Mouse (Mus musculus): ENCODE measurements around the gene Gphb5.
A peak's percentile ranks its signal among the peaks of the same experiment; 100 is the strongest.

The Gphb5 gene

DNA sequence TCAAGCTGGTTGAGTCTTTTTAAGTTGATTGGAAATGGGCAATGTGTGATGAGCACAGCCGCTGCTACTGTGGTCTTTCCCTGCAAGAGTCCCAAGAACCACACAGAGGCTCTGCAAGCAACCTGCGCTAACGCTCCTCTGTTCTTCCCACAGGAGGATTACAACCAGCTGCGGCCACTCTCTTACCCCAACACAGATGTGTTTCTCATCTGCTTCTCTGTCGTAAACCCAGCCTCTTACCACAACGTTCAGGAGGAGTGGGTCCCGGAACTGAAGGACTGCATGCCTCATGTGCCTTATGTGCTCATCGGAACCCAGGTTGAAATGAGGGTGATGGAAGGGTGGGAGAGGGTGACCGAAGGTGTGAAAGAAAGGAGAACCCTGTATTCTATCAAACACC lies 25.1 kb downstream of the Gphb5 start:
- no peak for DNase-seq (ENCODE audit: low read depth)

DNA sequence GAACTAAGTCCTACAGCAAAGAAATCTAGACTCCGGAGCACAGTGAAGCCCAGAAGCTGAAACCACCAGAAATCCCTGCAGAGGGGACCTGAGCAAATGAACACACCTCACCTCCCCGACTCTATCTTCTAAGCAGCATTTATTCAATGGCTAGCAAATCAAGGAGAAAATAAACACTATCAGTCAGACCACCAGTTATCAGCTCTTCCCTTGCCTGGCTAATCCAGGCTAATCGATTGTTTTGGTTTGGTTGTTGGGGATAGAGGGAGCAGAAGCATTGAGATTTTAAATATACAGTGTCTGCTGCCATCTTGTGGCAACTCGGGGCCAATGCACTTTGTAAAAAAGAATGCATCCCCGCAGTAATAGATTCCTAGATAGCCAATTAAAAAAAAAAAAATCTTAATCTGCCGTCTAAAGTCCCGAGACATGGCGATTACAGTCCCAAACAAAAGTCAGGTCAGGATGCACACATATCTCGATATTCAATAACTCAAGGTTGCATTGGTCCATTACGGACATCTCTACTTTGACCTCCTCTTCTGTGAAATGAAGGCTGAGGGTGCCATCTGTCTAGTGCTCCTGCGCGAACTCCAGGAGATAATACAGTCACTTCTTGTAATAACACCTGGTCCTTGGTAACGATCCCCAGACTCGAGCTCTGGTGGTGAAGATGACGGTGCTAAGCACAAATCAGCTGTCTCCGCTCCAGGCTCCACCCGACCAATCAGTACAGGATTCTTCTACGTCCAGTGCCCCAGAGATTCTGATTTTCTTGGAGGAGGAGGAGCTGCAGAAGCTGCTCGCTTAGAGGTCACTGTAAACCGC lies 27.1 kb downstream of the Gphb5 start:
- DNase-seq (ENCODE audit: low read depth), result no peak

DNA sequence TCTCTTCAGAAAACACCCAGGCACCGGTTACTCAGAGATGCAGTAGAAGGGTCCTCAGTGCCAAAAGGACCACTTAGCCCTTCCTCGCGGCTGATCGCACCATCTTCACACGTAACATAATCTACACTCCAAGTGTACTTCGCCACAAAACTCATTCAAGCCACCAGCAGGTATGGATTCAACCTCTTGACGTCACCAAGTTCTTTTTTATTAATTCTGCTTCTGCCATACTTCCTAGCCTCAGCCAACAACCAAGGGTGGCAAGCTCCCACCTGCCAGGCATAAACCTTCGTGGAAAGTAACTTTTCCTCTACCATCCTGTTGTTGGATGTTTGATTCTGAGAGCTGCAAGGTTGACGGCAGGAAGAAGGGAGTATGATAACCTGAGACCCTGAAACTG lies 28.1 kb downstream of the Gphb5 start:
- DNase-seq (ENCODE audit: low read depth), result no peak

DNA sequence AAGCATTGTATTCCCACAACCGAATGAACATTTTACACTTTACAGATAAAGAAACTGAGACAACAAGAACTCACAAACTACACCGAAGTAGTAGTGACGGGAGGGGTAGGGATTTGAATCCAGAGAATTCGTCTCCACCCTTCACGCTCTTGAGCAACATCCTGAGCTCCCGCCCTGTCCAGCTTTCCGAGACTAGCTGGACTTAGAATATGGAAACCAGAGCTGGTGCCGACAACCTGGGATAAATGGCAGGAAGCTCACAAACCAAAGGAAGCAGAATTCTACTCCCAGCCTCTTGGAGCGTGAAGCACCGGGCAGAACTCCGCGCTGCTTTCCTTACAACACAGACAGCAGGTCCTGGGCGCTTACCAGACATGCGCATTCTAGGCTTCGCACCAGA lies 28.7 kb downstream of the Gphb5 start:
- no peak for DNase-seq (ENCODE audit: low read depth)

- DNase-seq (ENCODE audit: low read depth), result no peak
Measured at GRCm38 (mm10) chr12:75387156-75387555, 29.4 kb downstream of the Gphb5 start.

GRCm38 (mm10) chr12:75386731-75387130 lies 29.9 kb downstream of the Gphb5 start:
- DNase-seq (ENCODE audit: low read depth), result no peak

GRCm38 (mm10) chr12:75376126-75376525 lies 40.5 kb downstream of the Gphb5 start:
- no peak for DNase-seq (ENCODE audit: low read depth)

DNA sequence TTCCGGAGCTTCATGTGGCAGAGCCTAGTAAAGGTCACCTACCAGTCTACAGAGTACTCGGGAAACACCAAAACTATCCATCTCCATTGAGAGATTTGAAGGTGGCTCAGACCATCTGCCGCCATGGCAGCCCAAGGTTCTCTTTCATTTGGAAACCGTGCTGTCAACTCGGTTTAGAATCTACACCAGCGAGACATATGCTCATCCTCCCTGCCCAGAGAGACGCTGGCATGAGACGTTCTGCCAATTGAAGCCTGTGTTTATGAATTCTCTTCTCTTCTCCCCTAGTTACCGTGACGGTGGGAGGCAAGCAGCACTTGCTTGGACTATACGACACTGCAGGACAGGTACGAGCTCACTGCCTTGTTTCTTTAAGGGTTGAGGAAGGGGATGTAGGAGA lies 41.5 kb downstream of the Gphb5 start:
- DNase-seq (ENCODE audit: low read depth), result no peak

- DNase-seq (ENCODE audit: low read depth), result no peak
Measured at GRCm38 (mm10) chr12:75374437-75374836, 42.1 kb downstream of the Gphb5 start.

- peak; percentile 66 for DNase-seq (ENCODE audit: low read depth)
Measured at GRCm38 (mm10) chr12:75369418-75369851, 47.1 kb downstream of the Gphb5 start.

GRCm38 (mm10) chr12:75368527-75368926 lies 48.1 kb downstream of the Gphb5 start:
- DNase-seq (ENCODE audit: low read depth), result no peak

DNA sequence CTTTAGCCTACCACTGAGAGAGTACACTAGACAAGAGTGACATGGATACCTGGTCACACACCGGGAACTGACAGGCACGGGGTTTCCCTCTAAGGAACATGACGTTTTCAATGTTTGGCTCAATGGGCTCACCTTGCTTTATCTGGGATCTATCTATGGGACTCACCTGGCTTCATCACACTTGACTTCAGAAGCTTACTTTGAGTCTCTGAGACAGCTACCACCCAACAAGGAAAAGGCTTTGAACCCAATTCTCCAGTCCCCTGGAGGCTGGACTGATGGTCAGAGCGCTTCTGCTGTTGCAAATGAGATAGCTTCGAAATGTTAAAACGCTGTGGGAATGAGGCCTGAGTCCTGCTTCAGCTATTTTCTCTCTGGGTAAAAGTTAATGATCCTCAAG lies 49.2 kb downstream of the Gphb5 start:
- no peak for DNase-seq (ENCODE audit: low read depth)

DNA sequence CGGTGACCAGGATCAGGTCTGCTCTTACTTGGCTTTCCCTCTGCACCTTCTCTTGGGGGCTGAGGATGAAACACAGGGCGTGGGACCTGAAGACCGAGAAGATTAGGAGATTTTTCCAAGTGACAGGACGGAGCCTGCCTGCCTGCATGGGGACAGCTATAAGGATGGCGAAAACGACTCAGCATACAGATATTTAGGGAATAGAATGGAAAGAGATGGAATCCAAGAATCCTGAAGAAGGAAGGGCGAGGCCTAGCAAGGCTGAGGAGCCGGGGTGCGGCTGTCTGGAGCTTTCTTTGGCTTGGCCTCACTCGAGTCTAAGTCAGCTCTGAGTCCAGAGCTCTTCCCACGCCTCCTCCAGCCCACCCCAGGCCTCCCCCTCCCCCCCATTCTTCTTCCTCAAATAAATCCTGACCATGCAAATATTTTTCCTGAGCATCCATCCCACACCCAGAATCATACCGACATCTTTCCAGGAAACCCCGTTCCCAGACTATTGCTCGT lies 50.9 kb downstream of the Gphb5 start:
- no peak for DNase-seq (ENCODE audit: low read depth)

DNA sequence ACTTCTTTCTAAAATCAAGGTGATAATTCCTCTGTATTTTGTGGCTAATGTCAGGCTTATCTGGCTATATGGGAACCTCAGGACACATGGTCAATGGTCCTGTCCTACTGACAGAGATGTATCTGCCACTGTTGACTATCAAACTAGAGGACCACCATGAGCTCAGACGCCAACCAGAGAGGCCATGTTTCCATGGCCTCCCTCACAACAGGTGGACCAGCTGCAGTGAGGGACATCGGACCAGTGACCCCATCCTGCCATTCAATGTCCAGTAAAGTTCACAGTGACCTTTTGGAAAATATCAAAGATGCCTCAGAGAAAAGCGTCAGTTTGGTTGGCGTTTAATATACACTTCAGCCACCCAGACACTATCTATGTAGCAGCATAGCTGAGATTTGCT lies 52.2 kb downstream of the Gphb5 start:
- DNase-seq (ENCODE audit: low read depth), result no peak

GRCm38 (mm10) chr12:75362456-75362855 lies 54.1 kb downstream of the Gphb5 start:
- DNase-seq (ENCODE audit: low read depth), result no peak

All from fibroblast of lung, adult 2 months (primary cell).